Mouse (Mus musculus) hindbrain, postnatal 0 days (tissue): ENCODE data around the gene Hdgf. TPM values are rescaled to one million over a fixed set of nuclear protein-coding genes. Genes with fewer than 3 reads are reported as not detected.

ENCODE experiments used
- ATAC-seq: fragments of 200-750 bp; cut with Nextera tagmentation; 2 replicates; pipeline ENCODE4 v1.8.0; 2017; ENCODE audit warnings: mild to moderate bottlenecking, moderate TSS enrichment, moderate library complexity
- DNase-seq: peaks from one replicate; pipeline ENCODE4 v3.0.0-alpha.2; 2015; ENCODE audit warnings: low spot score
- H3K27ac ChIP-seq: fragments of 300-500 bp; sonication (generic); 2 replicates; pipeline ENCODE4 v1.5.1; 2014; ENCODE audit warnings: mild to moderate bottlenecking
- H3K27me3 ChIP-seq: fragments of 300-500 bp; sonication (generic); 2 replicates; pipeline ENCODE4 v1.6.1; 2014; ENCODE audit warnings: low read length, mixed read lengths; ENCODE audit not compliant: insufficient read depth
- H3K36me3 ChIP-seq: fragments of 300-500 bp; sonication (generic); 2 replicates; pipeline ENCODE4 v1.6.1; 2014; ENCODE audit warnings: low read length, mixed read lengths; ENCODE audit not compliant: insufficient read depth
- H3K4me1 ChIP-seq: fragments of 300-500 bp; sonication (generic); 2 replicates; pipeline ENCODE4 v1.6.1; 2014; ENCODE audit warnings: antibody characterized with exemption, low read length, mixed read lengths; ENCODE audit not compliant: insufficient read depth
- H3K4me2 ChIP-seq: fragments of 300-500 bp; sonication (generic); 2 replicates; pipeline ENCODE4 v1.6.1; 2014; ENCODE audit warnings: low read depth, mild to moderate bottlenecking, low read length, moderate library complexity, mixed read lengths
- H3K4me3 ChIP-seq: fragments of 300-500 bp; sonication (generic); 2 replicates; pipeline ENCODE4 v1.5.1; 2014; ENCODE audit warnings: low read length
- H3K9ac ChIP-seq: fragments of 300-500 bp; sonication (generic); replicated peaks from 2 replicates; pipeline ENCODE4 v1.6.1; 2014; ENCODE audit warnings: mild to moderate bottlenecking, low read length, moderate library complexity, mixed read lengths
- H3K9me3 ChIP-seq: fragments of 300-500 bp; sonication (generic); 2 replicates; pipeline ENCODE4 v1.6.1; 2016; ENCODE audit warnings: low read length, mixed read lengths
- CTCF ChIP-seq: IDR thresholded peaks from 2 replicates; pipeline ENCODE4 v1.5.1; 2016; ENCODE audit warnings: antibody characterized with exemption, control low read depth, low read depth
- WGBS: fragments of 180-500 bp; shearing (Covaris S2); extraction: QIAGEN DNeasy Blood & Tissue Kit; methylation state at CpG from one replicate; pipeline ENCODE4 v1.1.7; 2014; 5-methylcytosine and 5-hydroxymethylcytosine counted together
- polyA plus RNA-seq: library from polyadenylated mRNA; unstranded; fragments of >200 nt; fragmentation: Nextera tagmentation; extraction: Ambion mirVana; gene quantifications from 2 replicates; pipeline ENCODE4 v1.2.1, GENCODE M21; 2015
- total RNA-seq: library from RNA; depleted of rRNA; stranded (reverse); fragments of >200 nt; gene quantifications from 2 replicates; pipeline ENCODE4 v1.2.3, GENCODE M21; 2014

Gene Hdgf
- total and polyA plus RNA-seq, 2 experiments from 2014 or later = 82.1 to 145 TPM

DNA sequence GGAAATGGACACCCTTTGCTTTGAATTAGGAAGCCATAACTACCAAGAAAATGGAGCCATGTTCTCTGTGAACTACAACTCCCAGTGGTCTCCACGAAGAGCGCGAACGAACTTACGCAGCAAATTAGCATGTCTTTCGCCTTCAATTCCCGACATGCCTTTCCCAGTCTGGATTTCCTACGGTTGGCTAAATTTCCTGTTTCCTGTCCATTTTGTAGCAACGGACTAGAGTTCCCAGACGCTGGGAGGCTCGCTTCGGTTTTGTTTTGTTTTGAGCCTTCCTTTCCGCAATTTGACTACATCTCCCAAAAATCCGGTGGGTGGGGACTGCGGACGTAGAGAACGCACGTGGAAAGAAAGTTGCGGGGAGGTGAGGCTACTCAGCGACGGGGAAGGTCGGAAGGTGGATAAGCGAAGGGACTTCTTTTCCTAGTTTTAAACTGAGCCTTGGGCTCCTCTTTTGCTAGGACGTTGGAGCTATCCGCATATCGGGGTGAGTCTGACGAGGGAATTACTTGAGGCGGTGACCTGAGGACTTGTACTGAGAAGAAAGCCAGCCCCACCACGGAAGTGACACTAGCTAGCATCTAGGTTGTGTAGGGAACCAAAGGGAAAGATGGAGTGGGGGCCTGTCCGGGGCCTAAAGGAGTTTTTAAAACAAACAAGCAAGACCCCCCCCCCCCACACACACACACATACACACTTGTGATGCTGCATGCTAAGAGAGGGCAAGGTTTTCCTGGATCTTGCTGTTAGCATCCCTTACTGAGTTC, 13.4 kb downstream of the Hdgf start, which contains the start of gene Mrpl24:
TSS of gene Mrpl24 (plus strand) at position 171 of the 773 bp plus-strand sequence.
- no peak for TF ChIP-seq CTCF
- H3K4me3 ChIP-seq = peak within 1 kb of the TSS; percentile 68
- peak within 1 kb of the TSS; percentile 87 for H3K4me2 ChIP-seq
- H3K4me1 ChIP-seq = no peaks in the 10 kb centered on the region
- peaks cover 46% of the 10 kb centered on the region for H3K36me3 ChIP-seq
- peak within 1 kb of the TSS; percentile 59; the same call in 1 of the 2 replicates for H3K9ac ChIP-seq
- ATAC-seq = peak; percentile 93
- H3K27ac ChIP-seq = peak within 1 kb of the TSS; percentile 54
- H3K27me3 ChIP-seq = no peaks in the 10 kb centered on the region
- peak; percentile 97 for DNase-seq
- WGBS = under 1% methylated on average over 30 of the region's 30 CpGs
- no peaks in the 10 kb centered on the region for H3K9me3 ChIP-seq

GRCm38 (mm10) chr3:87920270-87920943, 14.3 kb downstream of the Hdgf start:
- Histone ChIP-seq H3K4me2 (peak overlapping the region; percentile 87), H3K9ac (peak overlapping the region; percentile 59; the same call in 1 of the 2 replicates), H3K4me1 (no peaks in the 10 kb centered on the region), H3K27me3 (no peaks in the 10 kb centered on the region), H3K4me3 (peak overlapping the region; percentile 68), H3K36me3 (peaks cover 48% of the 10 kb centered on the region), H3K9me3 (no peaks in the 10 kb centered on the region), H3K27ac (no peak overlapping the region)
- WGBS = 67% methylated on average over 9 of the region's 9 CpGs
- DNase-seq (no peak), ATAC-seq (no peak)
- TF ChIP-seq CTCF = no peak; the same call in 1 of the 2 replicates

- H3K4me1 ChIP-seq = peaks cover 7% of the 10 kb centered on the region
- WGBS = 83% methylated on average over 7 of the region's 7 CpGs
- peaks cover 46% of the 10 kb centered on the region for H3K36me3 ChIP-seq
- H3K9me3 ChIP-seq = no peaks in the 10 kb centered on the region
- DNase-seq = no peak
- no peak overlapping the region for H3K27ac ChIP-seq
- H3K4me2 ChIP-seq = no peak overlapping the region
- no peak for TF ChIP-seq CTCF
- ATAC-seq = no peak
- H3K9ac ChIP-seq = no peak overlapping the region
- H3K27me3 ChIP-seq = no peaks in the 10 kb centered on the region
- H3K4me3 ChIP-seq = no peak overlapping the region
These were observed 18.9 kb downstream of the Hdgf start for GRCm38 (mm10) chr3:87924996-87925395.

DNA sequence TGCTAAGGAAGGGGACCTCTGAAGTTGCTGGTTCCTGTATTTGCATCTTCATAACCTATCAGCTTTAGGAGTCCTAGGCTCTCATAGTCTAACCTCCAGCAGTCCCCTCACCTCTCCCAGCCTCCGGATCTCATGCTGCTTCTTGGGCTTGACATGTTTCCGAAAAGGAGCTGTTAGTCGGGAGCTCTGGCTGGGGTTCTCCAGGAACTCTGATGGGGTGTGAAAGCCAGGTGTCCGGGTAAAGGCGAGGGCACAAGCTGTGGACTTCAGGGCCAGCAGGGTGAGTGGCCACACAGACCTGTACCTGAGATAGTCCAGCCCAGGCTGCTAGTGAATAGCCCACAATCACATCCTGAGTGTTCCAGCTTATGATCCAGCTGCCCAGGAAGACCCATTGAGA, 21.3 kb downstream of the Hdgf start:
- Histone ChIP-seq H3K36me3 (peaks cover 44% of the 10 kb centered on the region), H3K4me1 (peaks cover 12% of the 10 kb centered on the region), H3K4me3 (no peak overlapping the region), H3K9me3 (no peaks in the 10 kb centered on the region), H3K9ac (no peak overlapping the region), H3K27ac (no peak overlapping the region), H3K4me2 (no peak overlapping the region), H3K27me3 (no peaks in the 10 kb centered on the region)
- ATAC-seq (no peak), DNase-seq (no peak)
- 96% methylated on average over 5 of the region's 5 CpGs for WGBS
- TF ChIP-seq CTCF = no peak

GRCm38 (mm10) chr3:87929341-87930077, 23.4 kb downstream of the Hdgf start:
- ATAC-seq = no peak; the same call in 1 of the 2 replicates
- DNase-seq = no peak
- Histone ChIP-seq H3K36me3 (peaks cover 33% of the 10 kb centered on the region), H3K4me1 (peaks cover 12% of the 10 kb centered on the region), H3K27me3 (no peaks in the 10 kb centered on the region), H3K4me2 (peak overlapping the region; percentile 88), H3K4me3 (peak overlapping the region; percentile 85), H3K9me3 (no peaks in the 10 kb centered on the region), H3K27ac (peak overlapping the region; percentile 91), H3K9ac (peak overlapping the region; percentile 80)
- TF ChIP-seq CTCF = no peak
- WGBS = 8% methylated on average over 26 of the region's 26 CpGs

DNA sequence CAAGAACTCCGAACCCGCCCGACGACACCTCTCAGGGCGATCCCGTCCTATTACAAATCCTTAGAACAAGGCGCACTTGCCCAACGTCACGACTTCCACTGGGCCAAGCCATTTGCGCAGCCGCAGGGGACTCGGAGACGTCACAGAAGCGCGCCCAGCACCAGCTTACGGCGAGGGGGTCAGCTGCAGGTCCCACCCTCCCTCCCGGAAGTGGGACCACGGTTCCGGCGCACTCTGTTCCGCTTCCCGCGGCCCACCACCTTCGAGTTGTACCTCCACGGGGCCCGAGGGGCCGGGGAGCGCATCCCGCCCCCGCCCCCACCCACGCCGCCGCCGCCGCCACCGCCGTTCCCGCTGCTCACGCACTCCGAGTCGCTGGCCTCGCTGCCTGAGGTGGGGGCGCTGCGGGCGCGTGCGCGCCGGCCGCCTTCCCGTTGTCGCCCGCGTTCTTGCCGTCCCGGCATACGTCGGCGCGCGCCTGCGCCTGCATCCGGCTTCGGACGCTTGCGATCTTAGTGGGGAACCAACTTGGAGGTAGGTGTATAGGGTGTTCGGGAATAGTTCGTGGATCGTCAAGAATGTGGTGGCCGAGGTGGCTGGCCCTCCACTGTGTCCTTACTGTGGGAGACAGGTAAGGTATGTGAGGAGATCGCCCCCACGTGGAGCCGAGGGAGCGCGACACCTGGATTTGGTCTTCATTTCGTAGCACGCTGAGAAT, 24.1 kb downstream of the Hdgf start, which contains the start of the genes Isg20l2 and Rrnad1:
TSS of gene Isg20l2 (plus strand) at position 237 of the 718 bp plus-strand sequence.
TSS of gene Rrnad1 (minus strand) at position 640 of the 718 bp plus-strand sequence.
- peak; percentile 98 for ATAC-seq
- DNase-seq = peak; percentile 99
- Histone ChIP-seq H3K9ac (peak within 1 kb of the TSS; percentile 80), H3K36me3 (peaks cover 27% of the 10 kb centered on the region), H3K4me1 (peaks cover 12% of the 10 kb centered on the region), H3K4me3 (peak within 1 kb of the TSS; percentile 85), H3K27ac (peak within 1 kb of the TSS; percentile 91), H3K9me3 (no peaks in the 10 kb centered on the region), H3K4me2 (peak within 1 kb of the TSS; percentile 88), H3K27me3 (no peaks in the 10 kb centered on the region)
- under 1% methylated on average over 73 of the region's 78 CpGs for WGBS
- peak; percentile 77 for TF ChIP-seq CTCF
